Mouse (Mus musculus): ENCODE measurements around the gene Fbxl8.

Fbxl8 gene

DNA sequence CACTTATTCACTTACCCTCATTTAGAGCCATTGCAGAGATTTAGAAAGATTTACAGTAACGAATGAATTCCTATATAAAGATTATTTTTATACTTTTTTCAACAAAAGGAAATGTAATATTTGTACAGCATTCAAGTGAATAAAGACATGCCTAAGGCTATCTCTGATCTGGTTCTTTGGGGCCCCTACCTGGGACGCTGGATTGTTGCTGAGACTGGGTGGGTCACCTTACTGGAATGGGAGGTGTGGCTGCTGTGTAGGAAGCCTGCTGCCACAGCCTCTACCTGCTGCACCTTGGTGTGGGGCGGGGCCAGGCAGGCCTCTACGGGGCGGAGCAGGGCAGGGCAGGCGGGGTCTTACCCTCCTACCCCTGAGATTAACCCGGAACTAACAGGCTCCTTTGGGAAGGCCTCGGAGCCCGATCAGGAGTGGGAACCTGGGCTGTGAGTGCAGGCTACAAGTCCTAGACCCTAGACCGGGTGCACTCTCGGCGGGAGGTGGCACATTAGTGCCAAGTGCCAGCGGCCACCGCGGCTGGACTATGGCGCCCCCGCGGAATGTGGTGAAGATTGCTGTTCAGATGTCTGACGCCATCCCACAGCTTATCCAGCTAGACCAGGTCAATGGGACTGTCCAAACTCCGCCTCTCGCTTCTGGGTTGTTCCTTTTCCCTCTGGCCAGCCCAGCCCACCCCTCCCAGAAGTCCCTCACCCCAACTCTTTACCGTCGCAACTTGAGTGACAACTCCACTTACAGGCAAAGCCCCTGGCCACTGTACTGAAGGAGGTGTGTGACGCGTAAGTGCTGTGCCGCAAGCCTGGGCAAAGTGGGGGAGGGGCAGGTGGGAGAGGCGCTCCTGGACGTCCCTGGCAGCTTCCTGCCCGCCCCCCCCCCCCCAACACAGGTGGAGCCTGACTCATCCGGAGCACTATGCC is 41.0 kb downstream of the Fbxl8 start, which contains the start of gene Elmo3:
Gene Elmo3 (plus strand): TSS at position 391 of the 935 bp plus-strand sequence.
- DNase-seq, result peak; percentile 78

DNA sequence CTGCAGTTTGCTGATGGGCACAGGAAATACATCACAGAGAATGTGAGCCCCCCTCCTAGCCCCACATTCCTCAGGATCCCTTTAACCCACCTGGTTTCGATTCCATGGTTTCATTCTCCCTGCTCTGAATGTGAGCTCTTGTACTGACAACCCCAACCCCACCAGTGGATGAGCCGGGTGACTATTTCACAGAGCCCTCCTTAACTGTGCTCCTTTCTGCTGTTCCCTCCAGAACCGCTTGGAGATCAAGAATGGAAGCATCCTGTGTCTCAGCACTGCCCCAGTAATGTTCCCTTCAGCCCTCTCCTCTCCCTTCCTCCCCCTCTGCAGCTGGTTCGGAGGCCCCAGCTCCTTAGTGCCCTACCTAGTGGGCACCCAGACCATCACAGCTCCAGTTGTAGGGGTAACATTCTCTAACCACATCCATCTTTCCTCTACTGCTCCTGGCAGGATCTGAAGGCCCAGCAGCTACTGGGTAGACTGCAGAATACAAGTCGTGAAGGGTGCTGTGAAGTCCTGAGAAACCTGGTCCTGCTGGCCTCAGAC is 41.8 kb downstream of the Fbxl8 start:
- DNase-seq, result peak; percentile 49

DNA sequence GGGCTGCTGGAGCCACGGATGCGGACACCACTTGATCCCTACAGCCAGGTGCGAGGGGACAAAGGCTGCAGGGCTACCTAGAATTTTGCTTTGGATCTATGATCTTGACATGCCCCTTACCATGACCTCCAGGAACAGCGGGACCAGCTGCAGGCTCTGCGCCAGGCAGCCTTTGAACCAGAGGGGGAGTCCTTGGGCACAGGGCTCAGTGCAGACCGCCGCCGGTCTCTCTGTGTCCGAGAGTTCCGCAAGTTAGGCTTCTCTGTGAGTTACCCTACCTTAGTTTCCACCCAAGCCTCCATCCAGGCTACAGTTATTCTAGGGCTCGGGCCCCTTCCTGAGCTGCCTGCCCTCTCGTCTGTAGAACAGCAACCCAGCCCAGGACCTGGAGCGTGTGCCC is 43.2 kb downstream of the Fbxl8 start:
- DNase-seq, result peak; percentile 31

DNA sequence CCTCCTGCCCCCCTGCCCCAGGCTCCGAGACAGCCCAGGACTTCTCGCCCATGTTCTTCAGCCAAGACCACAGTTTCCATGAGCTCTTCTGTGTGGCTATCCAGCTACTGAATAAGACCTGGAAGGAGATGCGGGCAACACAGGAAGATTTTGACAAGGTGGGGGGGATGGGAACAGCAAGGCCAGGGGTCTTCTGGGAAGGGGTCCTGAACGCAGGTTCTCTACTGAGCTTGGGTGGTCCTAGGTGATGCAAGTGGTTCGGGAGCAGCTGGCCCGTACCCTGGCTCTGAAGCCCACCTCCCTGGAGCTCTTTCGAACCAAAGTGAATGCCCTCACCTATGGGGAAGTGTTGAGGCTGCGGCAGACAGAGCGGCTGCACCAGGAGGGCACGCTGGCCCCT is 44.0 kb downstream of the Fbxl8 start:
- DNase-seq, result peak; percentile 36

DNA sequence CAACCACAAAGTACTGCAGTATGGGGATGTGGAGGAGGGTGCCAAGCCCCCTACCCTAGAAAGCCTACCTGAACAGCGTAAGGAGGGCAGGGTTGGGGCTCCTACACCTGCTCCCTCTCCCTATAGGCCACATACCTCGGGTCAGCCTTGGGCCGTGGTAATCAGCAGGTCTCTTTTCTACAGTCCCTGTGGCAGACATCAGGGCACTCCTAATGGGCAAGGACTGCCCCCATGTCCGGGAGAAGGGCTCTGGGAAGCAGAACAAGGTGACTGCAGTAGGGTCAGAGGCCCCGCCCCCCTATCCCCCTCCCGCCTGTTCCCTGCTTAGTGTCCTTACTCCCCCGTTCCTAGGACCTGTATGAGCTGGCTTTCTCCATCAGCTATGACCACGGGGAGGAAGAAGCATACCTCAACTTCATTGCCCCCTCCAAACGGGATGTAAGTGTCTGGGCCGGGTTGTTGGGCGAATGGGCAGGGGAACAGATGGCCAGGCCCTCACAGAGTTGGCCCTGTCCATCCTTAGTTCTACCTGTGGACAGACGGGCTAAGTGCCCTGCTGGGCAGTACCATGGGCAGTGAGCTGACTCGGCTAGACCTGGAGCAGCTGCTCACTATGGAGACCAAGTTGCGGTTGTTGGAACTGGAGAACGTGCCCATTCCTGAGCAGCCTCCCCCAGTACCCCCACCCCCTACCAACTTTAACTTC is 44.8 kb downstream of the Fbxl8 start:
- peak; percentile 90 for DNase-seq

DNA sequence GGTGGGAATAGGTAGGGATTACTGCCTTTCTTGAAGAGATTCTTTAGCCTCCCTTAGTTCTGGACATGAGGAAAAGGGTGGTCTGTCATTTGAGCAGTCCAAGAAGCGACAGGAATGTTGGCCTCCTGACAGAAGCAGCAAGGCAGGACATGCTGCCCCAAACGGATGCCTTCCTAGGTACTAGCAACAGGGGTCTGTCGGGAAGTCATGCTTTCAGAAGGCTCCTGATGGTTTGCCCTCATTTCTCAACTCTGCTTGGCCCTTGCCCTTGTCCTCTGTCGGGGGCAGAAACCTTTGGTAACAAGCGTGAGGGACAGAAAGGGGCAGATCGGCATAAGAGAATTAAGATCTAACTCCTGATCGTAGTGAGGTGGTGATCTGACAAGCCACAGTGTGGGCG is 45.7 kb downstream of the Fbxl8 start:
- DNase-seq, result peak; percentile 49

DNA sequence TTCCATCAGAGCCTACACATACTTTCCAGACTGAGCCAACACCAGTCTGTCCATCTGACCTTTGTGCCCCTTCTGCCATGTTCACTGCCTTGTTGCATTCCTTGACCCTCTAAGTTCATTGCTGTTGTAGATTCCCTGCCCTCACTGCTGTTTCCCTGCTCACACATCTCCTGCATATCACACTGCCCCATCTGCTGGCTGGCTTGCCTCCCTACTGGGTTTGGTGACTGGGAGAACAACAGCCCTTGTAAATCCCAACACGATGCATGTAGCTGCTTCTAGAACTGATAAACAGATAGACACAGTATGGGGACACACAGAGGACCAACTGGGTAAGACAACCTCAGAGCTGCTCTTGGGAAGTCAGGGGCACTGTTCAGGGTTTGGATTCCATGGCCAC is 47.3 kb downstream of the Fbxl8 start:
- DNase-seq, result no peak

DNA sequence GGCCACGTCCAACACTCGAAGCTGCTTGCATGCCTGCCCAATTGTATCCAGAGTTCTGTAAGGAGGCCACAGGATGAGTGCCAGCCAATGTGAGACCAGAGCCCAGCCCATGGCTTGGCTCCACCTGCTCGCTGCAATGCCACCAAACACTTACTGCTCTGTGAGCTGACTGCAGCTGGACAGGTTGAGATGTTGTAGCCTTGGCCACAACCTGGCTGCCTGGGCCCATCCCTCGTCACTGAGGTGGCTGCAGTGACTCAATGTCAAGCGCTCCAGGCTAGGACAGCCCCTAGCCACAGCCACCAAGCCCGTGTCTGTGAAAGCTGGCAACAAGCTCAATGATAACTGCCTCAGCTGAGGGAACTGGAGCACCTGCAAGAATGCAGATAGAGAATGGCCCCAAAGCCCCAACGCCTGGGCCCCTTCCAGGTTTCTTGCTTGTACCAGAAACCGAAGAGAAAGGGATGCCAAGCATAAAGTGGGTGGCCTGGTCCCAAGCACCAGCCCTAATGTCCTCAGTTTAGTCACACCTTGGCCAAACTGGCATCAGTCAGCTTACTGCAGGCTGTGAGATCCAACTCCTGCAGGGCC is 48.5 kb downstream of the Fbxl8 start:
- DNase-seq, result peak; percentile 39

DNA sequence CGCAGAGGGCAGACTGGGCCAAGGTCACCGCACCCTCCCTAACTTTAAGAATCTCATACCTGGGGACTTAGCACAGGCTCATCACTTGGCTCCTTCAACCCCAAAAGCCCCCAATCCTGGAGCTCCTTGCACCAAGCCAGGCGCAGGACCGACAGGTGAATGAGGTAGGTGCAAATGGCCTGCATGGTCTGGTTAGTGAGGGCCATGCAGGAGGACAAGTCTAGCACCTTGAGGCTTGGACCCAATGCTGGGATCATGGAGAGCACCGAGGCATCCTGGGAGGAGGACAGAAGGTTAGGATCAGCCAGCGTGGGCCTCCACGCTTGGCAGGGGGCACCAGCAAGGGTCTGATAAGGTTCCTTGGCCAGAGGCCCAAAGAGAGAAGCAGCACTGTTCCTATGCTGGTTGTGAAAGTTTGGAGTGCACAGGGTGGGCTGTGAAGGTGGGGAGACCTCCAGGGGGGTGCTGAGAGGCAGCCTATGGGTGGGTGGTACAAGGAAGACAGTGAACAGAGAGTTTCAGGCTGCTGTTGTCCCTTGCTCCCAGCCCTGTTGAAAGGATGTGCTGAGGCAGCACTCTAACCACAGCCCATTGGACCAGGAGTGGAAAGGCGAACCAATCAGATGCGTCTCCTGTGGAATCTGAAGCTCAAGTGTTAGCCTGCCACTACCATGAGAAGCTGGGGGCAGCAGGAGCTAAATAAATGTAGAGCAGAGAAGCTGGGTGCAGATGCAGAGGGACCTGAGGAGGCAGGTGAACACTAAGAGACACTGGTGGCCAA is 49.4 kb downstream of the Fbxl8 start:
- DNase-seq, result no peak

DNA sequence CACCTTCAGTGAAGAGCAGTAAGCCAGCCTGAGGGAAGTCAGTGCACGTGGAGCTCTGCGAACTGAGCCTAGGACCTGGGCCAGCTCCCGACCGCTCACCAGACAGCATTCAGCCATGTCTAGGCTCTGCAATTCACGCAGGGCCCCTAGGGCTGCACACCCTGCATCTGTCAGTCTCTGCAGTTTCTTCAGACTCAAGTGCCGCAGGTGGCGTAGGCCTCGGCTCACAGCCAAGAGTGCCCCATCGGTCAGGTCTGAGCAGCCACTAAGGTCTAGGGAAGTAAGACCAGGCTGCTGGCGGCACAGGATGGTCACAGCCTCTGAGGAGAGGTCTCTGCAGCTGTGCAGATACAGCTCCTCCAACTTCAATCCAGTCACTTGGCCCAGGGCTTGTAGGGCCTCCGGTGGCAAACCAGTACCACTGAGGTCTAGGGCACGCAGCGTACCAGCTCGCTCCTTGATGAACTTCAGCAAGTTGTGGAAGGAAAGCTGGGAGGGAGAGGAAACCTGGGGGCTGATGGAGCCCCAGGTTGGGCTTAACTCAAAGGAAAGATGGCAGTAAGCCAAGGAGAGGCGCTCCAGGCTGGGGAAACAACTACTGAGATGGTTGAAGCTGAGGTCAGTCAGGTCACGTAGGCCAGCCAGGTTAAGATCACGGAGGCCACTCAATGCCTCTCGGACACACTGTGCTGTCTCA is 50.8 kb downstream of the Fbxl8 start:
- DNase-seq, result peak; percentile 57

DNA sequence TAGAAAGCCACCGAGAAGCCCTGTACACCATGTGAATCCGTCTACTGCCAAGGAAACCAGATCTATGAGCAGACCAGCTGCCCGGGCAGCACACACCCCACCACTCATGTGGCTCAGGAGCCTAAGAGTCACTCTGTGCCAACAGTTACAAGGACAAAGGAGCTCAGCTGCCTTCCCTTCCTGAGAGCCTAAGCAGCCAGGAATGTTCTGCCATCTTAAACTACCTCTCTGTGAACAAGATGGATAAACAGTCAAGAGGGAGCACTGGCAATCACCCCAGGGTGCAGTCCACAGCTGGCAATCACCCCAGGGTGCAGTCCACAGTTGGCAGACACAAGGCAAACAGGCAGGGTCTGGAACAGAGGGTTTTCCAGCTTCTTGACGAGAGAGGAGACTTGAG is 53.5 kb downstream of the Fbxl8 start:
- DNase-seq, result no peak

DNA sequence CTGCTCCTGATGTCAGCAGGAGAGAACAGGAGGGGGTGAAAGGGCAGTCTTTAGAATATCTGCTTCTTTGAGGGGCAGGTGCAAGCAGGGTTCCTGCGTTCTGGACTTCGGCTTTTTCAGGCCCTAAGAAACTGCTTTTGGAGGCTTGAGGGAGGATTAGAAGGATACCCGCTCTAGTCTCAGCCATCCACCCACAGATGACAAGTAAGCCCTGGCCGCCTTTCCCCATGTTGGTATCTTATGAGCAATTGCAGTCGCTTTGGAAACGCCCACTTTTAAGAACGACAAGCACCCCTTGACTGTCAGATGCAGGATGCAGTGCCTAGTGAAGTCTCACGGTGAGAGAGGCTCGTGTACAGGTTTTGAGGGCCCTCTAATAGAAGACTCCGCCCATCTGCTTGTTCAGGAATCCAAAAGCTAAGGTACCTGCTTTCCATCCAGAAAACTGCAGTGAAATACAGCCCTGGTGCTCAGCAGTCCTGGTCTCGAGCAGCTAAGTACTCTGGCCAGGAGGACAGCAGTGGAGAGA is 54.3 kb downstream of the Fbxl8 start:
- no peak for DNase-seq

Measured in cerebellum, adult 8-10 months (tissue).